Mouse (Mus musculus): ENCODE results near the gene Ifitm10.
A peak's percentile ranks its signal among the peaks of the same experiment; 100 is the strongest.
"Not testable (repeated sequence)": the region's sequence is repeated elsewhere in the genome, so short reads cannot be mapped to it uniquely, and the experiment has no call there.

The Ifitm10 gene

GRCm38 (mm10) chr7:142319124-142319523, 54.4 kb downstream of the Ifitm10 start:
- no peak for DNase-seq

DNA sequence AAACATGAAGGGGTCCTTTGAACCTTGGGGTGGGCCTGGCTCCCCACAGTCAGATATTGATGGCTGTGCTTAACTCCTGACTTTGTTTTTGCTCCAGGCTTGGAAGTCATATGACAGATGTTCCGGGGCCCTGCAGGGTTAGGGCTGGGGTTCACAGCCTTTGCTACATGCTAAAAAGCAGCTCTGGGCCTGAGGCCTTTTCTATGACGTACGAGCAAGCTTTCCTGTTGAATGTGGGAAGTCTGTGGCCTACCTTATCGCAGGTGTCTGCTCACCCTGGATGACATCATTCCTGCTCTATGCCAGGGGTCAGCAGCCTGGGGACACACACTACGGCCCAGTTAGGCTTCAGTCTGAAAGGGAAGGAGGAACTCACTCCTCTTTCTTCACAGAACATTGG, 56.3 kb downstream of the Ifitm10 start:
- no peak for DNase-seq

DNA sequence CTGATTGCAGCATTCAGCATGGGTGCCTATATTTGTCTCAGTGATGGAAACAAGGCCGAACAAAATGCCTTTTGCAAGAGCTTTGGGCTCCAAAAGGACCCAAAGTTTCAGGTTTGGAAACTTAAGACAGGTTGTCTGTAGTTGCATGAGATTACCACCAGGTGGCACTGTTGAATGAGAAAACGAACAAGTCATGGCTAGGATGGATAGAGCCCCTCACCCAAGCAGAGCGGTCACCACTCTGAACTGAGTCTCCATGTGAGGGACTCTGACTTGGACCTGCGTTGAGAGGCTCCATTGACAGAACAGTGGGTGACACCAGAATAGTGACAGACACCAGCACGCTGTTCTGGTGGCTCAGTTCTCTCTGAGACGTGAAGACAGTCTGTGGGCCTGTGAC, 57.0 kb downstream of the Ifitm10 start:
- DNase-seq = peak; percentile 21 to 45

- DNase-seq = no peak
These were observed 58.8 kb downstream of the Ifitm10 start for GRCm38 (mm10) chr7:142314600-142315285.

DNA sequence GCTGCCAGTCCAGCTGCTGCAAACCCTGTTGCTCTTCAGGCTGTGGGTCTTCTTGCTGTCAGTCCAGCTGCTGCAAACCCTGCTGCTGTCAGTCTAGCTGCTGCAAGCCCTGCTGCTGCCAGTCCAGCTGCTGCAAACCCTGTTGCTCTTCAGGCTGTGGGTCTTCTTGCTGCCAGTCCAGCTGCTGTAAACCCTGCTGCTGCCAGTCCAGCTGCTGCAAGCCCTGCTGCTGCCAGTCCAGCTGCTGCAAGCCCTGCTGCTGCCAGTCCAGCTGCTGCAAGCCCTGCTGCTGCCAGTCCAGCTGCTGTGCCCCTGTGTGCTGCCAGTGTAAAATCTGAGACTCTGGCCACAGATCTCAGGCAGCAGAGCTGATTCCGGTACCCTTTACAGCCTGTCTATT, 69.6 kb downstream of the Ifitm10 start:
- DNase-seq = not testable (repeated sequence)

GRCm38 (mm10) chr7:142303249-142303648, 70.3 kb downstream of the Ifitm10 start, which contains the start of gene Krtap5-4:
TSS of gene Krtap5-4 (plus strand) at chr7:142303549.
- DNase-seq = no peak

- not testable (repeated sequence) for DNase-seq
These were observed 76.5 kb downstream of the Ifitm10 start, which contains the start of gene Krtap5-1 for GRCm38 (mm10) chr7:142297018-142297417. TSS of gene Krtap5-1 (minus strand) at chr7:142297118.

GRCm38 (mm10) chr7:142296108-142296507, 77.4 kb downstream of the Ifitm10 start:
- not testable (repeated sequence) for DNase-seq

DNA sequence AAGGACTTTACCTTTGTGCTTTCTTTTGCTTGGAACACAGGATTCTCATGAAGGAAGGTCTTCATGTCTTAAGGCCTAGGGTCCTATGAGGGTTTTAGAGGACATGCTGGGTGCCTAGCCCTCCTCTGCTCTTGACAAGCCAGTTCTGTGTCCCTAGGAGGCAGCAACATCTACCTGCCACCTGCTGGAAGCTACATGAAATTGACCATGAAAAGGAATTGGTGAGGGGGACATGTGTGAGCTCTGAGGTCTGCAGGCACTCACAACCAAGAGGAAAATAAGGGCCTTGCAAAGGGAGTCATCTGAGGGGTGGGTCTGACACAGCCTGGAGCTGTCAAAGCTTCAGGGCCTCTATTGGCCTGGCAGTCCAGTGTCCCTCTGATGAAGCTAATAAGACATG, 78.1 kb downstream of the Ifitm10 start:
- no peak for DNase-seq

GRCm38 (mm10) chr7:142293851-142294250, 79.7 kb downstream of the Ifitm10 start:
- DNase-seq = peak; percentile 41 to 50

DNA sequence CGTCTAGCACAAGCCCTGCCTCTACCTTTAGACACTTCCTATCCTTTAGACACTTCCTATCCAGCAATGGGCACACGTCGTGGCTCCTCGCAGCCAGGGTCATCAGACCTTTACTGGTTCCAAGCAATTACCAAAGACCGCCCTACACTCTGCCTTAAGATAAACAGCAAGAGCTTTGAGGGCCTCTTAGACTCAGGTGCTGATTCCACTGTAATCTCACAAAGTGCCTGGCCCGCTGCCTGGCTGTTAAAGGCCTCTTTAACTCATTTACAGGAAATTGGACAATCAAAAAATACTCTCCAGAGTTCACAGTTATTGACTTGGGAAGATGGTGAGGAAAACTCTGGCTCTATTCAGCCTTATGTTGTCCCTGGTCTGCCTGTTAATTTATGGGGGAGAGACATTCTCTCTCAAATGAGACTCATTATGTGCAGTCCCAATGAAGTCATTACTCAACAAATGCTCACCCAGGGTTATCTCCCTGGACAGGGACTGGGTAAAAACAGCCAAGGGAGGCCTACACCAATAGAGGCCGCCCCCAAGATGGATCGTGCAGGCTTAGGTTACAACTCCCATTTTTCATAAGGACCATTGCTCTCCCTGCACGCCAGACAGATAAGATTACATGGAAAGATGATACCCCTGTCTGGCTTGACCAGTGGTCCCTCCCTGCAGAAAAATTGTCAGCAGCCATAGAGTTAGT, 87.5 kb downstream of the Ifitm10 start:
- not testable (repeated sequence) for DNase-seq

DNA sequence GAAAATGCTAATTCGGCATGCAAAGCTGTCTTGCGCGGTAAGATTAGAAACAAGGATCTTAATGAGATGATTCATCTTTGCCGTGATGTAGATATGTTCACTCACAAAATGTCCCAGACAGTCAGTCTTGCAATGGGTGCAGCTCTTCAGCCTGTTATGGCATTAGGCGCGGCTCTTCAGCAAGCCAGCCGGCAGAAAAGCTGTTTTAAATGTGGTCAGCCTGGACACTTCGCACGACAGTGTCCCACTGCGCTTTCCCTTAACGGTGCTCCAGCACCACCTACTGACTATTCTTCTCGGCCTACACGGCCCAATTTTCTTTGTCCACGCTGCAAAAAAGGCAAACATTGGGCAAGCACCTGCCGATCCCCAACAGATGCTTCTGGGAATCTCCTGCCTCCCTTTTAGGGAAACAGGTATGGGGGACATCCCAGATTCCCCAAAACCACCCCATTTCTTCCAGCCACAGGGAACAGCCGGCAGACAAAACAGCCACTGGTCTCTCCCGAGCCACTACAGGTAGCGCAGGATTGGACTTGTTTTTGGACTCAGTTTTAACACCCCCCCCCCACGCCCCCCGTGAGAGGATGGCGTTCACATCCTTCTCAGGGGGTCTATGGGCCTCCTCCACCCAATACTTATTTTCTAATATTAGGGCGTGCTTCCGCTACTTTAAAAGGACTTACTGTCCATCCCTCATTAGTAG, 88.3 kb downstream of the Ifitm10 start:
- peak; percentile 49 to 52 for DNase-seq

GRCm38 (mm10) chr7:142284615-142285080, 88.9 kb downstream of the Ifitm10 start:
- DNase-seq = peak; percentile 93 to 96

DNA sequence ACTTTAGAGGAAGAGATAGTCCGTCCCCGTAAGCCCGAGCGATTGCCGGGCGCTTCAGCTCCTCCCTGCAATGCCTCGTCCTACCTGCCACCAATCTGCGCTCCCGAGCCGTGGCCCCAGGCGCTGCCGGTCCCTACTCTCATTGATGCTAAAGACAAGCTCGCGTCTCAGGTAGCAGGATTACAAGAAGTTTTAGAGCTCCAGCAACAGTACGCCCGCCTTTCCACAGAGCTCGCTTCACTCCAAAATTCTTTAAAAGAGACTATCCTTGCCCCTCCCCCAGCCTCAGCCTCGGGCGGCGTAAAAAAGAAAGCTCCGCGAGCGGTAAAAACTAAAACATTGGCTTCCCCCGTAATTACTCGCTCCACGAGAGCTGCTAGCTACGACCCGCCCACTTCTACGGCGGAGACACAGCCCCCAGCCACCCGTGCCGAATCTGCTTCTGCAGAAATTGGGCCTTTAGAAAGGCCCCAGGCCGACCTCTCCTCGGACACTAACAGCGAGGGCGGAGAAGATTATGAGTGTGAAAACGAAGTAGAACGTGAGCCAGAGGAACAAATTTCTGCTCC, 89.4 kb downstream of the Ifitm10 start:
- DNase-seq = peak; percentile 56 to 57

DNA sequence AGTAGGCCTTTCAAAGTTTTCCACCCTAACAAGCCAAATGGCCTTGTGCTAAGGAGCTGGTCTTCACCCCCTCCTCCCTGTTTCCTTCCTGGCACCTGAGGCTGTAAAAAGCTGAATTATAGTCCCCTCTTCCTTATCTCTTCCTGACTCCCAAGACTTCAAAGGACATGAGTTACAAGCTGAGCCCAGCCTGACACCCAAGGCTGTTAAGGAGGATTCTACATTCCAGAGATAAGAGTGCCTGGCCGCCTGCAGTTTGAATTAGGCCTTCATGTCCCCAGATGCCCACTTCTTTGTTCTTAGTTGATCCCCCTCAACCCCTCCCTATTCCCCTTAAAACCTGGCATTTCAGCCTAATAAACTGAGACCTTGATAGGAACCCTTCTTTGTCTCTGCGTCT, 90.7 kb downstream of the Ifitm10 start:
- not testable (repeated sequence) for DNase-seq

- not testable (repeated sequence) for DNase-seq
These were observed 94.3 kb downstream of the Ifitm10 start for GRCm38 (mm10) chr7:142279291-142279690.

DNA sequence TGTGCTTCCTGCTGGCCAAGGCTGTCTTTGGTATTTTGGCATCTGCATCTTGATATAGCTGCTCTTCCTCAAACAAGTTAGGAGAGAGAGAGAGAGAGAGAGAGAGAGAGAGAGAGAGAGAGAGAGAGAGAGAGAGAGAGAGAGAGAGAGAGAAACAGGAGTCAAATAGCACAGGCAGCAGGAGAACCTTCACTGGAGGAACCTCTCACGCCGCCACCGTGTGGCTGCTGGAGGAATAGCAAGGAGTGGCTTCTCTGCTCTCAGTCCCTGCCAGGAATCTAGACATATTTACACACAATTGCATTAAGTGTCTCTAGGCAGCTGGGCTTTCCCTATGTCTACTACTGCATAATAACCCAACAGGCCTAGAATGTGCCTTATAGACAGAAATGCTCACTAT, 95.4 kb downstream of the Ifitm10 start:
- DNase-seq = peak; percentile 71 to 76

Measured in cerebellum, postnatal 36 days (tissue).